Mouse (Mus musculus) liver, postnatal 0 days (tissue): ENCODE results near the gene Cdc42ep4. TPM values are rescaled to one million over a fixed set of nuclear protein-coding genes. Genes with fewer than 3 reads are reported as not detected.

Experiments used
- ATAC-seq: fragments of 200-750 bp; cut with Nextera tagmentation; 2 replicates; pipeline ENCODE4 v1.8.0; 2017; ENCODE audit warnings: mild to moderate bottlenecking, moderate library complexity
- DNase-seq: peaks from one replicate; pipeline ENCODE4 v3.0.0-alpha.2; 2016
- H3K27ac ChIP-seq: fragments of 300-500 bp; sonication (generic); 2 replicates; pipeline ENCODE4 v1.5.1; 2014; ENCODE audit warnings: antibody characterized with exemption, moderate library complexity, mild to moderate bottlenecking, low read depth
- H3K27me3 ChIP-seq: fragments of 300-500 bp; sonication (generic); 2 replicates; pipeline ENCODE4 v1.6.1; 2014; ENCODE audit warnings: low read length, control low read depth, mixed read lengths; ENCODE audit not compliant: insufficient read depth
- H3K36me3 ChIP-seq: fragments of 300-500 bp; sonication (generic); replicated peaks from 2 replicates; pipeline ENCODE4 v1.6.1; 2014; ENCODE audit warnings: mild to moderate bottlenecking, control low read depth, low read length, moderate library complexity, mixed read lengths; ENCODE audit not compliant: insufficient read depth
- H3K4me1 ChIP-seq: fragments of 300-500 bp; sonication (generic); 2 replicates; pipeline ENCODE4 v1.6.1; 2014; ENCODE audit warnings: antibody characterized with exemption, mild to moderate bottlenecking, control low read depth; ENCODE audit not compliant: insufficient read depth
- H3K4me2 ChIP-seq: fragments of 300-500 bp; sonication (generic); 2 replicates; pipeline ENCODE4 v1.6.1; 2014; ENCODE audit warnings: low read depth, mild to moderate bottlenecking, low read length, moderate library complexity, mixed read lengths
- H3K4me3 ChIP-seq: fragments of 300-500 bp; sonication (generic); 2 replicates; pipeline ENCODE4 v1.5.1; 2014; ENCODE audit warnings: low read depth, low read length
- H3K9ac ChIP-seq: fragments of 300-500 bp; sonication (generic); replicated peaks from 2 replicates; pipeline ENCODE4 v1.6.1; 2014; ENCODE audit warnings: mild to moderate bottlenecking, moderate library complexity
- H3K9me3 ChIP-seq: fragments of 300-500 bp; sonication (generic); 2 replicates; pipeline ENCODE4 v1.6.1; 2016; ENCODE audit warnings: mild to moderate bottlenecking, control low read depth, low read length, mixed read lengths
- CTCF ChIP-seq: sonication (generic); IDR thresholded peaks from 2 replicates; pipeline ENCODE4 v1.5.1; 2016; ENCODE audit warnings: antibody characterized with exemption, low read depth
- EP300 ChIP-seq: IDR thresholded peaks from 2 replicates; pipeline ENCODE4 v1.6.1; 2016; ENCODE audit warnings: antibody characterized with exemption, low read depth, mild to moderate bottlenecking
- WGBS: fragments of 180-500 bp; shearing (Covaris S2); extraction: QIAGEN DNeasy Blood & Tissue Kit; methylation state at CpG from one replicate; pipeline ENCODE4 v1.1.7; 2014; ENCODE audit not compliant: insufficient replicate concordance; 5-methylcytosine and 5-hydroxymethylcytosine counted together
- polyA plus RNA-seq: library from polyadenylated mRNA; unstranded; fragments of >200 nt; fragmentation: Nextera tagmentation; extraction: Ambion mirVana; gene quantifications from 2 replicates; pipeline ENCODE4 v1.2.1, GENCODE M21; 2015

The Cdc42ep4 gene
- polyA plus RNA-seq, 1 experiment from 2014 or later, result 13.7 TPM

DNA sequence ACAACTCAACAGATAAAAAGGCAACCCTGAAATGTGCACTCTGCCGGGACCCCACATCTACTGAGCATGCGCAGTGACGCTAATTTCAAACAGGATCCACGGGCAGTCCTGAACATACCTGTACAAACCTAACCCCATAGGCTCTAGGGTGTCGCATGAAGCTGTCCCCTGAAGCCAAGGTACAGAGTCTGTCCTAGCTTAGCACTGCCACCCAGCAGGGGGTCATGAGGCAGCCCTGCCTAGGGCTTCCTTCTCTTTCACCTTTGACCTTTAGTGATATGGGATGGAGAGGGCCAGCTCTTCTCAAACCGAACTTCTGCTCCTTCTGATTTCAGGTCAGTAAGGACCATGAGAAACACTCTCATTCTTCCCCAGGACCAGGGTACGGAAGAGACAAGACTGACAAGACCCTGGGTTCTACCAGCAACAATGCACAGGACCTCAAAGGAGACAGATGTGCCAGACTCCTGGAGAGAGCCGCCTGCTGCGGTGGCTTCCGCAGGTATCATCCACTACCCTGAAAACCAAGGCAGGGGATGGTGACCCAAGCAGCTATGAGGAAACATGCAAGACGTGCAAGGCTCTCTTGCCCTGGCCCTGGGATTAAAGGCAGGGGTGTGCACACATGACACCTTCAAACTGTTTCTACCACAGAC is 3.8 kb downstream of the Cdc42ep4 start:
- Histone ChIP-seq H3K27ac (peak overlapping the region; percentile 98), H3K4me3 (peak overlapping the region; percentile 72), H3K4me2 (peak overlapping the region; percentile 97), H3K27me3 (no peaks in the 10 kb centered on the region), H3K9me3 (peaks cover 6% of the 10 kb centered on the region), H3K36me3 (peaks cover 9% of the 10 kb centered on the region), H3K9ac (peak overlapping the region; percentile 81), H3K4me1 (peaks cover 43% of the 10 kb centered on the region)
- DNase-seq (no peak), ATAC-seq (no peak)
- 68% methylated on average over 11 of the region's 11 CpGs for WGBS
- no peak for TF ChIP-seq CTCF
- TF ChIP-seq EP300, result no peak

DNA sequence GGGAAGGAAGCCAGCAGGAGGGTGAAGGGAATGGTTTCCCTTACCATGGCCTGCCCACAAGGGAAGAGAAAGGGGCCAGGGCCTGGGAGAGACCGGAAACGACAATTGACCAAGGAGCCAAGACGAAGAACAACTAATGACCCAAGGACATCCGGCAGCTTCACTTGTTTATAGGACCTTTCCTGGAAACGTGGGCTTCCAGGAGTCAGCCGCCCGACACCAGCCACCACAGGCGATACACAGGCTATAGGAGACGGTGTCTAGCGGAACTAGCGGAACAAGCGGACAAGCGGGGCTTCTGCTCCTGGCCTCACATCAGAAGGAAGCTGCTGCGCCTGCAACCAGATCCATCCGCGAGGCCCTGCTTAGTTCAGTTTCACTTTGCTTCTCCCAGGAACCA is 4.6 kb downstream of the Cdc42ep4 start:
- TF ChIP-seq CTCF (no peak), EP300 (peak; percentile 75)
- Histone ChIP-seq H3K9ac (peak overlapping the region; percentile 38; the same call in 1 of the 2 replicates), H3K27me3 (no peaks in the 10 kb centered on the region), H3K4me3 (peak overlapping the region; percentile 72), H3K27ac (peak overlapping the region; percentile 98), H3K36me3 (peaks cover 9% of the 10 kb centered on the region), H3K9me3 (peaks cover 7% of the 10 kb centered on the region), H3K4me2 (peak overlapping the region; percentile 97), H3K4me1 (peaks cover 36% of the 10 kb centered on the region)
- DNase-seq, result peak; percentile 65
- WGBS, result 30% methylated on average over 16 of the region's 16 CpGs
- ATAC-seq, result no peak

DNA sequence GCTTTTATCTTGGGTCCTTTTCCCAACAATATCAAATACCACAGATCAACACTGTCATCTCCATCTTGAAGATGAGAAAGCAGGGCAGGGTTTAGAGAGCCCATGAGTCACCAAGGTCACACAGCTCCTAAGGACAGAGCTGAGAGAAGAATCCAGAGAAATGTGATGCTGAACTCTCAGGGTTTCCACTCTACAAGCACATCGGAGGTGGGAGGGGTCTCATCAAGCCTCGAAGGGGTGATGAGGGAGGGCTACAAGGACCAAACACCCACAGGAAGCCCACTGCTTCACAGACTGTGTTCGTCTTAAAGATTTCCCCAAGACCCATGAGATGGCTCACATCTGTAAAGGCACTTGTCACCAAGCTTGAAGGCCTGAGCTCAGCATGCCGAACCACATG is 5.7 kb downstream of the Cdc42ep4 start:
- Histone ChIP-seq H3K27me3 (no peaks in the 10 kb centered on the region), H3K27ac (no peak overlapping the region), H3K4me2 (no peak overlapping the region), H3K36me3 (peaks cover 10% of the 10 kb centered on the region), H3K9me3 (peaks cover 7% of the 10 kb centered on the region), H3K4me1 (peaks cover 34% of the 10 kb centered on the region), H3K9ac (no peak overlapping the region), H3K4me3 (no peak overlapping the region)
- WGBS, result 79% methylated on average over 4 of the region's 4 CpGs
- ATAC-seq (no peak), DNase-seq (no peak)
- TF ChIP-seq CTCF (no peak), EP300 (no peak)

DNA sequence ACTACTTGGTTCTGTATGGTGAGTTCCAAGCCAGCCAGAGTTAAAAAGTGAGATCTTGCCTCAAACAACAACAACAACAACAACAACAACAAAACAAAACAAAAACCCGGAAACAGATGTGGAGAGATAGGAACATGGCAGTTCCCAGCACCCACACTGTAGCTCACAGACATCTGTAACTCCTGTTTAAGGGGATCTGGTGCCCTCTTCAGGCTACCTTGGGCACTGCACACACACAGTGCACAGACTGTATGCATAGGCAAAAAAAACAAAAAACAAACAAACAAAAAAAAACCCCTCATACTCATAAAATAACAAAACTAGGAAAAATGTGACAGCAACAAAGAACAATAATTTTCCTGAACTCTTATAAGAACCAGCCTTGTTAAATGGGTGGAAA is 8.7 kb downstream of the Cdc42ep4 start:
- H3K27me3 ChIP-seq, result no peaks in the 10 kb centered on the region
- peaks cover 14% of the 10 kb centered on the region for H3K36me3 ChIP-seq
- 86% methylated on average over 1 of the region's 1 CpGs for WGBS
- ATAC-seq, result no peak
- no peak for DNase-seq
- TF ChIP-seq EP300, result no peak
- peak; percentile 50 for TF ChIP-seq CTCF
- no peak overlapping the region for H3K9ac ChIP-seq
- H3K9me3 ChIP-seq, result peaks cover 7% of the 10 kb centered on the region
- H3K27ac ChIP-seq, result no peak overlapping the region
- H3K4me3 ChIP-seq, result no peak overlapping the region
- H3K4me1 ChIP-seq, result peaks cover 22% of the 10 kb centered on the region
- H3K4me2 ChIP-seq, result no peak overlapping the region

DNA sequence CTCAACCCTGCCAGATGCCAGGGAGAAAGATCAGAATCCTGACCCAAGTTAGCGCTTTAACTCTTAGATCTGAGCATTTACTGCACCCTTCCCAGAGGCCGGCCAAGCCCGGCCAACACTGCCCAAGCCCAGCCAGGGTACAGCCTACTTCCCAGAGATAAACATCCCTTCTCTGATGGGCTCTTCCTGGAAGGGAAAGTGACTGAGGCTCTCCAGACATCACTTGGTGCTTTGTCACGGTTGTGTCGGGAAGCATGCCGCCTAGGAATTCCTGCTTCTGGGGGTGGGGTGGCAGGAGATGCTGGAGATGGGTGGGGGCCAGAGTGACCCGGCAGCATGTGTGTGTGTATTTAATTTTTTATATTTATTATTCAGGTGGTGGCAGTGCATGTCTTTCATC is 11.6 kb downstream of the Cdc42ep4 start:
- DNase-seq, result no peak
- TF ChIP-seq EP300, result no peak
- no peak for TF ChIP-seq CTCF
- peaks cover 25% of the 10 kb centered on the region for H3K4me1 ChIP-seq
- H3K27ac ChIP-seq, result no peak overlapping the region
- no peak for ATAC-seq
- H3K4me3 ChIP-seq, result no peak overlapping the region
- WGBS, result 74% methylated on average over 7 of the region's 7 CpGs
- H3K36me3 ChIP-seq, result peaks cover 13% of the 10 kb centered on the region
- H3K9me3 ChIP-seq, result peaks cover 7% of the 10 kb centered on the region
- H3K27me3 ChIP-seq, result no peaks in the 10 kb centered on the region
- H3K4me2 ChIP-seq, result no peak overlapping the region
- 0 out of 2 replicates have a peak overlapping the region, but pooled peaks have one; percentile 4 for H3K9ac ChIP-seq

DNA sequence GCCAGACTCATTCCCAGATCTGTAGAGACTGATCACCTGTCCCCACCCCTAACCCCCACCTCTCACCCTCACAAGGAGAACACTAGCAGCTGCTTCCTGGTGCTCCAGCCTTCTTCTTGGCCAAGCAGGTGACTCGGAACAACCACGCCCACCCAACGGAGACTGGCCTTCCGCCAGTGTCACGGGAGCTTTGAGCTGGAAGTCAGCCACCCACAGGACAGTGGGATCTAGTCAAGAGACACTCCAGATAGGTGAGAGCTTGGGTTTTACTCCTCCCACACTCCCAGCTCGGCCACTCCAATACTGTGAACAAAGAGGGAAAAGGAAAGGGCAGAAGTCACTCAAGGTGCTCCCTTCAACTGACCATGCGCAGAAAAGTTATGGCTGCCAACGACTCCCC is 12.5 kb downstream of the Cdc42ep4 start:
- peaks cover 7% of the 10 kb centered on the region for H3K9me3 ChIP-seq
- H3K4me2 ChIP-seq, result no peak overlapping the region
- H3K36me3 ChIP-seq, result peaks cover 13% of the 10 kb centered on the region
- H3K9ac ChIP-seq, result no peak overlapping the region
- no peak for TF ChIP-seq CTCF
- no peak for TF ChIP-seq EP300
- DNase-seq, result no peak
- no peaks in the 10 kb centered on the region for H3K27me3 ChIP-seq
- peaks cover 34% of the 10 kb centered on the region for H3K4me1 ChIP-seq
- WGBS, result 72% methylated on average over 8 of the region's 8 CpGs
- H3K27ac ChIP-seq, result no peak overlapping the region
- no peak overlapping the region for H3K4me3 ChIP-seq
- ATAC-seq, result no peak
